Mouse (Mus musculus): ENCODE measurements at regions not wholly inside any gene's neighbourhood (a gene's known extent, or its start where the extent isn't known, plus 50 kb on each side); places are given as distances from the start of the nearest gene placed in this dataset.

DNA sequence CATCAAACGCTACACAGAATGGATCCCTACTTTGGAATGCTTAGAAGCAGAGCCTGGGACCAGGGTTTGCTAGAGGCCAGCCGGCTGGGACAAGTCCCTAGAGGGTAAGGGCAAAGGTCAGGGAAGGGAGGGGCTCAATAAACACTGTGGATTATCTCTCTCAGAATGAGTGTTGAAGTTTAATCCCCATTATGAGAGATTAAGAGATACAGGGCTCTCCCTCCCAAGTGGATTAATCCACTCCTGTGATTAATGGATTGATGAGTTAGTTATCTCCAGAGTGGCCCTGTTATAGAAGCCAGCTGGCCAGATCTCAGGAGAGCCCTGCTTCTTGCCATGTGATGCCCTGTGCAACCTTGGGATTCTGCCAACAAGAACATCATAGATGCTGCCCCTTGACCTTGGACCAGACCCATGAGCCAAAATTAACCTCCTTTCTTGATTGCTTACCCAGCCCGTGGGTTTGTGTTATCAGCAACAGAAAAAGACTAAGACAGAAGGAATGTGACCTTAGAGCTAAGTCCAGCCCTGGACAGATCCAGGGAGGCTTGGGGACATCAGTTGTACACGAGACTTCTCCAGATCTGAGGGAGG lies 119.6 kb upstream of the Slc22a12 start:
- whole genome bisulfite sequencing, result 27% methylated on average over 4 of the region's 4 CpGs
- H3K27ac ChIP-seq, result no peak overlapping the region
- no peaks in the 10 kb centered on the region for H3K4me1 ChIP-seq
- no peak for ATAC-seq (ENCODE audit: insufficient number of reproducible peaks, insufficient read depth, low FRiP score, low TSS enrichment, low read depth)
- H3K4me3 ChIP-seq, result no peak overlapping the region
- no peak overlapping the region for H3K9ac ChIP-seq
- no peak overlapping the region for H3K4me2 ChIP-seq
- no peaks in the 10 kb centered on the region for H3K36me3 ChIP-seq
- no peaks in the 10 kb centered on the region for H3K9me3 ChIP-seq
- no peaks in the 10 kb centered on the region for H3K27me3 ChIP-seq

DNA sequence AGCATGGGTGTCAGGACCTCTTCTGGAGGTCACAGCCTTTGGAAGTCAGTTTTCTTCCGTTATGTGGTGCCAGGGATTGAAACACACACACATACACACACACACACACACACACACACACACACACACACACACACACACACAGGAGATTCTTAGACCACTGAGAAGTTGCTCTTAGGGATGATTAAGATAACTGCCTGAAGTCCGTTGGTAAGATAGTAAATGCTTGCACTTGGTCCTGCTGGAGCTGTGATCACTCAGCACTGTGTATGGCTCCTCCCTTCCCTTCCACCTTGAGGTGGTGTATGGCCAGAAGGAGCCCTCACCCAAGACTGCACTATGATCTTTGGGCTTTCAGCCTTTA lies 118.7 kb upstream of the Slc22a12 start:
- H3K27ac ChIP-seq, result no peak overlapping the region
- H3K27me3 ChIP-seq, result no peaks in the 10 kb centered on the region
- no peak overlapping the region for H3K4me3 ChIP-seq
- no peaks in the 10 kb centered on the region for H3K9me3 ChIP-seq
- ATAC-seq (ENCODE audit: insufficient number of reproducible peaks, insufficient read depth, low FRiP score, low TSS enrichment, low read depth), result no peak
- H3K9ac ChIP-seq, result no peak overlapping the region
- no peaks in the 10 kb centered on the region for H3K4me1 ChIP-seq
- 42% methylated on average over 2 of the region's 2 CpGs for WGBS
- H3K4me2 ChIP-seq, result no peak overlapping the region
- H3K36me3 ChIP-seq, result no peaks in the 10 kb centered on the region

DNA sequence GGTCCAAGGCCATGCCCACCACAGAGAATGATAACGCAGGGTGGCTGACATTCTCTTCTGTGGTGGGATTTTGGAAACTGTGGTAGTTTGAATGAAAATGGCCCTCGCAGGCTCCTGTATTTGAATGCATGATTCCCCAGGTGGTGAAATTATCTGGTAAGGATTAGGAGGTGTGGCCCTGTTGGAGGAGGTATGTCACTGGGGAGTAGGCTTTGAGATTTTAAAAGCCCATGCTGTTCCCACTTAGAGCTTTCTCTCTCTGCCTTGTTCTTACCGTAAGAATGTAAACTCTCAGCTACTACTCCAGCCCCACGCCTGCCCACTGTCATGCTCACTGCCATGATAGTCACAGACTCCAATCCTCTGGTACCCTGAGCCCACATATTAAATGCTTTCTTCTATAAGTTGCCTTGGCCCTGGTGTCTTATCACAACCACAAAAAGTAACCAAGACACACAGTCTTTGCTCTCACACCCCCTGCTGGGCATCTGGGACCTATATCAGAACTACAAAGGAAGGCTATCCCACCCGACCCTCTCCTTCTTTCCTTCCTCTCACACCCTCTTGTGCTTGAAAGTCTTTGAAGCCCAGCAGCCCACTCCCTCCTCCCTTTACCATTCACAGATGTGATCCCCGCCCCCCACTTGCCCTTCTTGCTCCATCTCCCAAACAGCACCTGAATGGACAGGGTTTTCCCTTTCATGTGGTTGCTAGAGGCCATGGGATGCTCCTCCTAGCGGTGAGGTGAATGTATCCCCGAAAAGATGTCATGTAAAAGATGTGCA lies 118.1 kb upstream of the Slc22a12 start:
- Histone ChIP-seq H3K36me3 (no peaks in the 10 kb centered on the region), H3K4me2 (no peak overlapping the region), H3K27me3 (no peaks in the 10 kb centered on the region), H3K9me3 (no peaks in the 10 kb centered on the region), H3K4me1 (no peaks in the 10 kb centered on the region), H3K9ac (no peak overlapping the region), H3K27ac (no peak overlapping the region), H3K4me3 (no peak overlapping the region)
- ATAC-seq (ENCODE audit: insufficient number of reproducible peaks, insufficient read depth, low FRiP score, low TSS enrichment, low read depth), result no peak
- WGBS, result 42% methylated on average over 8 of the region's 8 CpGs

- H3K36me3 ChIP-seq, result no peaks in the 10 kb centered on the region
- no peak overlapping the region for H3K4me2 ChIP-seq
- H3K4me1 ChIP-seq, result no peaks in the 10 kb centered on the region
- no peak for ATAC-seq (ENCODE audit: insufficient number of reproducible peaks, insufficient read depth, low FRiP score, low TSS enrichment, low read depth)
- 89% methylated on average over 8 of the region's 8 CpGs for WGBS
- H3K27me3 ChIP-seq, result no peaks in the 10 kb centered on the region
- H3K27ac ChIP-seq, result no peak overlapping the region
- no peak overlapping the region for H3K4me3 ChIP-seq
- H3K9ac ChIP-seq, result no peak overlapping the region
- no peaks in the 10 kb centered on the region for H3K9me3 ChIP-seq
These were observed 117.3 kb upstream of the Slc22a12 start for GRCm38 (mm10) chr19:6660157-6660556.

- no peak for ATAC-seq (ENCODE audit: insufficient number of reproducible peaks, insufficient read depth, low FRiP score, low TSS enrichment, low read depth)
- H3K27ac ChIP-seq, result no peak overlapping the region
- WGBS, result 80% methylated on average over 5 of the region's 5 CpGs
- no peaks in the 10 kb centered on the region for H3K27me3 ChIP-seq
- no peaks in the 10 kb centered on the region for H3K4me1 ChIP-seq
- no peaks in the 10 kb centered on the region for H3K36me3 ChIP-seq
- no peaks in the 10 kb centered on the region for H3K9me3 ChIP-seq
- no peak overlapping the region for H3K4me3 ChIP-seq
- H3K4me2 ChIP-seq, result no peak overlapping the region
- no peak overlapping the region for H3K9ac ChIP-seq
These were observed 111.7 kb upstream of the Slc22a12 start for GRCm38 (mm10) chr19:6654550-6654949.

DNA sequence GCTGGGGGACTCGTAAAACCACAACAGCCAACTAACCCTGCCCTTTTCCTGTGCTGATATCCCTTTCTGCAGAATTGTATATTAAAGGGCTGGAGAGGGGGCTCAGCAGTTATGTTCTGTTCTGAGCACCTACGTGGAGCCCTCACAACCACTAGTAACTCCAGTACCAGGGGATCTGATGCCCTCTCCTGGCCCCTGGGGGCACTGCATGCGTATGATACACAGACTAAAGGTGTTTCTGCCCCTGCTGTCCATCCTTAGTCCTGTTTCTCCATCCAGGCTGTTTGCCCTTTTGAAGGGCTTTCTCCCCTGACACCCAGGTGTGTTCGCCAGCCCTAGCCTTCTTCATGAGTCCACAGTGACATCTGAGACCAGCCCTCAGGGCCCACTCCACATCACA lies 109.9 kb upstream of the Slc22a12 start:
- 70% methylated on average over 4 of the region's 4 CpGs for WGBS
- Histone ChIP-seq H3K9ac (no peak overlapping the region), H3K27ac (no peak overlapping the region), H3K27me3 (no peaks in the 10 kb centered on the region), H3K4me1 (no peaks in the 10 kb centered on the region), H3K4me2 (no peak overlapping the region), H3K9me3 (no peaks in the 10 kb centered on the region), H3K4me3 (no peak overlapping the region), H3K36me3 (no peaks in the 10 kb centered on the region)
- ATAC-seq (ENCODE audit: insufficient number of reproducible peaks, insufficient read depth, low FRiP score, low TSS enrichment, low read depth), result no peak

GRCm38 (mm10) chr19:6651192-6651591 lies 108.4 kb upstream of the Slc22a12 start:
- Histone ChIP-seq H3K4me2 (no peak overlapping the region), H3K27me3 (no peaks in the 10 kb centered on the region), H3K9ac (peak overlapping the region; percentile 27; the same call in 1 of the 2 replicates), H3K4me1 (no peaks in the 10 kb centered on the region), H3K9me3 (peaks cover 4% of the 10 kb centered on the region; the same call in 1 of the 2 replicates), H3K36me3 (no peaks in the 10 kb centered on the region), H3K27ac (no peak overlapping the region), H3K4me3 (no peak overlapping the region)
- no peak for ATAC-seq (ENCODE audit: insufficient number of reproducible peaks, insufficient read depth, low FRiP score, low TSS enrichment, low read depth)
- 53% methylated on average over 5 of the region's 5 CpGs for WGBS

DNA sequence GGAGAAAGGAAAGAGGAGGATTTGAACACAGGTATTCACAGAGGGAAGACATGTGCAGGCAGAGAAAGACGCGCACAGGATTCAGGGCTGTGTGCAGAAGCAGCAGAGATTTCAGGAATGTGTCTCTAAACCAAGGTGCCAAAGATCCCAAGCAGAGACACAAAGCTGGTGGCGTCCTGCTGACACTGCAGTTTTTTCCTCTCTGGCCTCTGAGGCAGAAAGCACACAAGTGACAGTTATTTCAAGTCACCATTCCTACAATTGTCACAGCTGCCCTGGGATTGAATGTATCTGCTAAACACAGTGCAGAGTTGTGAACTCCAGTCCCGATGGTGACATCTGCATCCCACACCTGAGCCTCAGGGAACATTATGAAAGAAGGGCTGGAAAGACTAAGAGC lies 107.1 kb upstream of the Slc22a12 start:
- no peaks in the 10 kb centered on the region for H3K27me3 ChIP-seq
- H3K36me3 ChIP-seq, result no peaks in the 10 kb centered on the region
- H3K4me3 ChIP-seq, result no peak overlapping the region
- no peak overlapping the region for H3K4me2 ChIP-seq
- 83% methylated on average over 4 of the region's 4 CpGs for WGBS
- no peak for ATAC-seq (ENCODE audit: insufficient number of reproducible peaks, insufficient read depth, low FRiP score, low TSS enrichment, low read depth)
- H3K27ac ChIP-seq, result no peak overlapping the region
- H3K4me1 ChIP-seq, result peaks cover 5% of the 10 kb centered on the region; the same call in 1 of the 2 replicates
- H3K9me3 ChIP-seq, result peaks cover 4% of the 10 kb centered on the region; the same call in 1 of the 2 replicates
- H3K9ac ChIP-seq, result no peak overlapping the region

DNA sequence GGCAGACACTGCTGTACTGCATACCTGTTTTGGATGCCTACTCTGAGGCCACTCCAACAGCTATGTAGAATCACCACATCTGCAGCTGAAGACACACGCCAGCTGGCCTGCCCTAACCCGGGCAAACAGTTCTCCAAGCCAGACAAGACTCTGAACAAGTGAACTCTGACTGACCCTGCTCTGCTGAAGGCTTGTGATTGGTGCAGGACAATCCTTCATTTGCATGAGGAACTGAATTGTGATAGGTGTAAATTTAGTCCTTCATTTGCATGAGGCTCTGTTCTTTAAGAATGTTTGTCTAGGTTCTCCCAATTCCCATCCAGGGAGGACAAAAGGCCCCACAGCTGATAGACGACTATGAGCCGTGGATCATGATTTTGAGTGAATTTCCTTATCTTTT lies 104.9 kb upstream of the Slc22a12 start:
- Histone ChIP-seq H3K27ac (no peak overlapping the region), H3K36me3 (no peaks in the 10 kb centered on the region), H3K9ac (no peak overlapping the region), H3K4me3 (no peak overlapping the region), H3K9me3 (peaks cover 4% of the 10 kb centered on the region; the same call in 1 of the 2 replicates), H3K4me1 (peaks cover 5% of the 10 kb centered on the region; the same call in 1 of the 2 replicates), H3K27me3 (no peaks in the 10 kb centered on the region), H3K4me2 (no peak overlapping the region)
- no peak for ATAC-seq (ENCODE audit: insufficient number of reproducible peaks, insufficient read depth, low FRiP score, low TSS enrichment, low read depth)
- WGBS, result 86% methylated on average over 4 of the region's 4 CpGs

GRCm38 (mm10) chr19:6647216-6647615 lies 104.4 kb upstream of the Slc22a12 start:
- no peak for ATAC-seq (ENCODE audit: insufficient number of reproducible peaks, insufficient read depth, low FRiP score, low TSS enrichment, low read depth)
- H3K27me3 ChIP-seq, result no peaks in the 10 kb centered on the region
- no peak overlapping the region for H3K27ac ChIP-seq
- H3K36me3 ChIP-seq, result no peaks in the 10 kb centered on the region
- H3K9me3 ChIP-seq, result peaks cover 4% of the 10 kb centered on the region; the same call in 1 of the 2 replicates
- 93% methylated on average over 3 of the region's 3 CpGs for WGBS
- H3K4me2 ChIP-seq, result no peak overlapping the region
- H3K4me3 ChIP-seq, result no peak overlapping the region
- H3K4me1 ChIP-seq, result peaks cover 5% of the 10 kb centered on the region; the same call in 1 of the 2 replicates
- H3K9ac ChIP-seq, result no peak overlapping the region

DNA sequence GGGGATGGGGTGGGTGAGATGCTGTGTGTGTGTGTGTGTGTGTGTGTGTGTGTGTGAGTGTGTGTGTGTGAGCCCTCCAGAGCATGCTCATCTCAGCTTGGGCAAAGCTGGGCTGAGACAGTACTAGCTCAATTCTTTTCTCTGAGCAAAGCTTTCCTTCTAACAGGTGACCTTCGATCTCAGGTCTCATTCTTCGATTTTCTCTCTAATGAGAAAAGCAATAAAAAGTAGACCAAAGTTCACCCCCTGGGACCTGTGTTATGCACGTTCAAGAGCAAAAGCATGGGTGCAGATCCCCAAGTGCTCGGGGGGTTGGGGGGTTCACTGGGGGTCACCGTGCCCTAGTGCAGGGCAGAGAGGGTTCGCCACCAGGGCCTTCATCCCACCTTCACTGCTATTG lies 103.1 kb upstream of the Slc22a12 start:
- no peak for ATAC-seq (ENCODE audit: insufficient number of reproducible peaks, insufficient read depth, low FRiP score, low TSS enrichment, low read depth)
- peaks cover 4% of the 10 kb centered on the region; the same call in 1 of the 2 replicates for H3K9me3 ChIP-seq
- peak overlapping the region; percentile 10; the same call in 1 of the 2 replicates for H3K4me2 ChIP-seq
- 83% methylated on average over 6 of the region's 6 CpGs for WGBS
- no peak overlapping the region for H3K4me3 ChIP-seq
- no peak overlapping the region for H3K9ac ChIP-seq
- H3K4me1 ChIP-seq, result peaks cover 5% of the 10 kb centered on the region; the same call in 1 of the 2 replicates
- no peaks in the 10 kb centered on the region for H3K27me3 ChIP-seq
- no peaks in the 10 kb centered on the region for H3K36me3 ChIP-seq
- no peak overlapping the region for H3K27ac ChIP-seq

DNA sequence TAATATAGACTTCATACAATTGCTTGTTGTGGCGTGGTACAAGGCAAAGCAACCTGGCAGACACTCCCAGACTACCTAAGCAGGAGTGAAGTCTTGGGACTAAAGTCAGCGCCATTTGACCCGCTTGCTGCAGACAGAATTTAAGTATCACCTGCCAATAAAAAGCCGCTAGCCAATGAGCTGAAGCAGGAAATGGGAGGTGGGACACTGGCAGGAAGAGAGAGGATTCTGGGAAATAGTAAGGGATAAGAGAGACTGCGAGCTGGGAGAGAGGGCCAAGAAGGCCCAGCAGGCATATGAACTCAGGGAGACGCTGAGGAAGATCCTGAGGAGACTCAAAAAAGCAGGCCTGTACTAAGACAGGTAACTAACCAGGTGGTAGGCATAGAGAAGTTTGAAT lies 102.0 kb upstream of the Slc22a12 start:
- no peak overlapping the region for H3K27ac ChIP-seq
- H3K4me1 ChIP-seq, result peaks cover 5% of the 10 kb centered on the region; the same call in 1 of the 2 replicates
- ATAC-seq (ENCODE audit: insufficient number of reproducible peaks, insufficient read depth, low FRiP score, low TSS enrichment, low read depth), result no peak
- H3K9ac ChIP-seq, result no peak overlapping the region
- no peaks in the 10 kb centered on the region for H3K36me3 ChIP-seq
- 0 out of 2 replicates have a peak overlapping the region, but pooled peaks have one; percentile 10 for H3K4me2 ChIP-seq
- H3K27me3 ChIP-seq, result no peaks in the 10 kb centered on the region
- WGBS, result 82% methylated on average over 6 of the region's 6 CpGs
- H3K9me3 ChIP-seq, result peaks cover 4% of the 10 kb centered on the region; the same call in 1 of the 2 replicates
- no peak overlapping the region for H3K4me3 ChIP-seq

Data from embryonic facial prominence, embryonic 13.5 days (tissue).